Mouse (Mus musculus): ENCODE measurements at regions not wholly inside any gene's neighbourhood (a gene's known extent, or its start where the extent isn't known, plus 50 kb on each side); places are given as distances from the start of the nearest gene placed in this dataset.

GRCm38 (mm10) chr5:113427779-113428178 lies 62.4 kb upstream of the Wscd2 start:
- no peak for TF ChIP-seq CTCF (IDR thresholded peaks at IDR 0.05; ENCODE audit: low read depth)
- no peak overlapping the region for H3K4me3 ChIP-seq (ENCODE audit: low read depth, low read length)
- no peaks in the 10 kb centered on the region for H3K27me3 ChIP-seq (ENCODE audit: insufficient read depth, low read length)
- H3K9ac ChIP-seq = no peak overlapping the region
- peak; percentile 42; the same call in 1 of the 2 replicates for ATAC-seq
- 50% methylated on average over 7 of the region's 7 CpGs for WGBS
- DNase-seq = no peak
- no peak overlapping the region for H3K4me2 ChIP-seq (ENCODE audit: low read depth)
- no peak overlapping the region for H3K27ac ChIP-seq (ENCODE audit: low read depth, low read length)
- H3K9me3 ChIP-seq (ENCODE audit: low read length) = no peaks in the 10 kb centered on the region
- no peaks in the 10 kb centered on the region for H3K4me1 ChIP-seq (ENCODE audit: insufficient read depth)
- no peaks in the 10 kb centered on the region for H3K36me3 ChIP-seq (ENCODE audit: insufficient read depth)

GRCm38 (mm10) chr5:113431334-113431733 lies 58.8 kb upstream of the Wscd2 start:
- H3K4me1 ChIP-seq (ENCODE audit: insufficient read depth) = no peaks in the 10 kb centered on the region
- H3K9me3 ChIP-seq (ENCODE audit: low read length) = no peaks in the 10 kb centered on the region
- no peak overlapping the region for H3K4me3 ChIP-seq (ENCODE audit: low read depth, low read length)
- ATAC-seq = no peak
- WGBS = 71% methylated on average over 5 of the region's 5 CpGs
- no peaks in the 10 kb centered on the region for H3K27me3 ChIP-seq (ENCODE audit: insufficient read depth, low read length)
- no peak for DNase-seq
- no peaks in the 10 kb centered on the region for H3K36me3 ChIP-seq (ENCODE audit: insufficient read depth)
- no peak overlapping the region for H3K4me2 ChIP-seq (ENCODE audit: low read depth)
- no peak overlapping the region for H3K27ac ChIP-seq (ENCODE audit: low read depth, low read length)
- H3K9ac ChIP-seq = no peak overlapping the region
- TF ChIP-seq CTCF (IDR thresholded peaks at IDR 0.05; ENCODE audit: low read depth) = no peak

GRCm38 (mm10) chr5:113436987-113437386 lies 53.1 kb upstream of the Wscd2 start:
- ATAC-seq = no peak
- no peaks in the 10 kb centered on the region for H3K36me3 ChIP-seq (ENCODE audit: insufficient read depth)
- no peaks in the 10 kb centered on the region for H3K4me1 ChIP-seq (ENCODE audit: insufficient read depth)
- no peaks in the 10 kb centered on the region for H3K9me3 ChIP-seq (ENCODE audit: low read length)
- H3K27me3 ChIP-seq (ENCODE audit: insufficient read depth, low read length) = no peaks in the 10 kb centered on the region
- H3K9ac ChIP-seq = no peak overlapping the region
- no peak overlapping the region for H3K27ac ChIP-seq (ENCODE audit: low read depth, low read length)
- WGBS = 74% methylated on average over 3 of the region's 3 CpGs
- H3K4me2 ChIP-seq (ENCODE audit: low read depth) = no peak overlapping the region
- no peak for DNase-seq
- TF ChIP-seq CTCF (IDR thresholded peaks at IDR 0.05; ENCODE audit: low read depth) = no peak
- no peak overlapping the region for H3K4me3 ChIP-seq (ENCODE audit: low read depth, low read length)

Data from forebrain, postnatal 0 days (tissue).